Mouse (Mus musculus) myocyte (in vitro differentiated cells): Measurements from ENCODE around the gene Snx29.

Experiments used
- MAX ChIP-seq: IDR thresholded peaks from one replicate; pipeline ENCODE4 v1.6.1; 2011; ENCODE audit warnings: low read depth, mild to moderate bottlenecking, control low read depth
- POLR2A ChIP-seq: IDR thresholded peaks from one replicate; pipeline ENCODE4 v1.6.1; 2011; ENCODE audit warnings: low read depth, mild to moderate bottlenecking, control low read depth, moderate library complexity; ENCODE audit not compliant: insufficient read length

GRCm38 (mm10) chr16:11705456-11705855 is 382.7 kb downstream of the Snx29 start:
- TF ChIP-seq POLR2A, result no peak
- TF ChIP-seq MAX, result no peak
